Mouse (Mus musculus) ZHBTc4 (cell line): ENCODE measurements around the gene Pgbd1.
A peak's percentile ranks its signal among the peaks of the same experiment; 100 is the strongest.

ENCODE experiments used
- DNase-seq: peaks from one replicate; pipeline ENCODE4 v3.0.0-alpha.2; 2011; ENCODE audit warnings: low read depth, low spot score

The Pgbd1 gene

GRCm38 (mm10) chr13:21440503-21441206, at the start of gene Pgbd1:
Gene Pgbd1, minus strand, starts transcription at chr13:21441058.
- peak; percentile 68 for DNase-seq

- DNase-seq: peak; percentile 58
Observed at GRCm38 (mm10) chr13:21486881-21487280, 46.0 kb upstream of the Pgbd1 start.

DNA sequence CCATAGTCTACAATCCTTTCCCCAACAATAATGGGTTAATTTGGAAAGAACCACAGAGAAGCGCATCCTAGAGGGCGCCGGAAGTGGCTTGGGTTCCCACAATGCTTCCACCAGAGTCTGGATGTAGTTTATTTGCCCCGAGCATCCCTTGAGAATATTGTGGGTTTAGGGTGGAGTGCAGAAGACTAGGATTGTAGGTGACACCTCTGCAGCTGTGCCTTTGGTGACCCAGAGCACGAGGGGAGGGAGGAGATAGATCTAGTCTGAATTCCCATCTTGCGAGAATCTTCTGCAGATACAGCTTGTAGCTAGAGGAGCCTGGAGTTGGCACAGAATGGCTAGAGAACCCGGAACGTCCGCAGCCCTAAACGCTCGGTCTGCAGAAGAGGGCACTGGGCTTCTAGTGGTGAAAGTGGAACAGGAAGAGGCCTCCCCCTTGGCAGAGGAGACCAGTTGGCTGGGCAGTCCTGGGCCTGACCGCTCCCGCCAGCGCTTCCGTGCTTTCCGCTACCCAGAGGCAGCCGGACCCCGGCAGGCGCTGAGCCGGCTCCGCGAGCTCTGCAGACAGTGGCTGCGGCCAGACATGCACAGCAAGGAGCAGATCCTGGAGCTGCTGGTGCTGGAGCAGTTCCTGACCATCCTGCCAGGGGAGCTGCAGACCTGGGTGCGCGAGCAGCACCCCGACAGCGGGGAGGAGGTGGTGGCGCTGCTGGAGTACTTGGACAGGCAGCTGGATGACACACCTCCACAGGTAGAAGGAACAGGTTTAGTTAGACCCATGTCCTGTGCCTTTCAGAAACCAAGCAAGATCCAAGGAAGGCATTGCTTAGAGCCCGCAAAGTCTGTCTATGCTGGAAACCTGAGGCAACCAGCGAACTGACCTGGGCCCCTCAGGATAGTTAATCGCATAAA, 38.2 kb upstream of the Pgbd1 start, which contains the start of the genes Zkscan4 and Gm10065:
Zkscan4 (plus strand) TSS at position 149 of the 912 bp plus-strand sequence.
Gm10065 (minus strand) TSS at position 683 of the 912 bp plus-strand sequence.
- peak; percentile 55 for DNase-seq

GRCm38 (mm10) chr13:21472427-21472826, 31.6 kb upstream of the Pgbd1 start:
- no peak for DNase-seq

- no peak for DNase-seq
Observed at GRCm38 (mm10) chr13:21469097-21469496, 28.2 kb upstream of the Pgbd1 start.

DNA sequence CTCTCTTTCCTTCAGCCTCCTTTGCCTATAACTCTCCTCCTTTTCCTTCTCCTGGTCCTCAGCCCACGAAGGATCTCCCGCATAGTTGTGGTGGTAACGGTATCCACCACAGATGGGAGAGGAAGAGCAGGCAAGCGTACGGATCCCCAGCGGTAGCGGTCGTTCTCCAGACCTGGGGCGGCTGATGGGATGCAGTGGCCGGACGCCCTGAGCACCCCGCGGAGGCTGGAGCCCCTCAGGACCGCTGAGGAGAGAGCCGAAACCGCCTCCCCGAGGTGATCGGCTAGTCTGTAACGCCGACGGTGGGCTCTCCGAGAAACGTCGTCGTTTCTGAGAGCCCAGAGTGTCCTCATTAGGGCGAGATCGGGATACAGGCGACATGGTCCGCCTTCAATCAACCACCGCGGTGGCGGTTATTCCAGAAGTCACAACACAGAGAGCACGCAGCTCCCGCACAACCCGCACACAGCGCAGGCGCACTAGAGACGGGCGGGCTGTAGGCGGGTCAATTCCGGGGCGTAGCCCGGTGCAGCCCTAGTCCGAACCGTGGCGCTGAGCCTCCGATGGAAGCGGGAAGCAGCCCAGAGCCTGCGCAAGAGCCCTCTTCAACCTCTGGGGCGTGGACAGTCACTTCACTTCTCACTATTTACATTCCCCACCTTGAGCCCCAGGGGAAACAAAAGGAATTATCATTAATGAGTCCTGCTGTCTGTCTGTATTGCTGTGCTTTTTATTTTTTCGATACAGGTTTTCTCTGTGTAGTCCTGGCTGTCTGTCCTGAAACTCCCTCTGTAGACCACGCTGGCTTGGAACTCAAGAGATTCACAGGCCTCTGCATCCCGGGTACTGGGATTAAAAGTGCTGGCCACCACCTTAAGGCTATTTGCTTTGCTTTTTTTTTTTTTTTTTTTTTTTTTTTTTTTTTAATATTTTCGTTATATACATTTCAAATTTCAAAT, 27.5 kb upstream of the Pgbd1 start, which contains the start of gene Nkapl:
Nkapl (minus strand) TSS at position 449 of the 959 bp plus-strand sequence.
- peak; percentile 95 for DNase-seq

DNA sequence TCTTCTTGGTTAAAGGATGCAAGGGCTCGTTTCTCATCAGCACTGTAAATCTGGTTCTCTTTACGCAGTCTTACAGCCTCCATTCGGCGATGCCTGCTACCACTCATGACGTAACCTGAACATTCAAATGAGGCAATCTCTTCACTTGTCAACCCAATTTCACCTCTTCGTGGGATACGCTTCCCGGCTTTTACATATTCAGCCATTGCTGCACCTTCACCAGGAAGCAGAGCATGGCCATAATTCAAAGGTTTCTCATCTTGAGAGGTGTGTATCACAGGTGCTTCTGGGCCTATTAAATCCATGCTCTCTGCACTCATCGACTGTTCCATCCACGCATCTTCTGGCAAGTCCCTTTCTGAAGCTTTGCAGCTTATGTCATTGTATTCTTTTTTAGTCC, 26.5 kb upstream of the Pgbd1 start:
- no peak for DNase-seq

- peak; percentile 70 for DNase-seq
Observed at GRCm38 (mm10) chr13:21462516-21462915, 21.7 kb upstream of the Pgbd1 start.

DNA sequence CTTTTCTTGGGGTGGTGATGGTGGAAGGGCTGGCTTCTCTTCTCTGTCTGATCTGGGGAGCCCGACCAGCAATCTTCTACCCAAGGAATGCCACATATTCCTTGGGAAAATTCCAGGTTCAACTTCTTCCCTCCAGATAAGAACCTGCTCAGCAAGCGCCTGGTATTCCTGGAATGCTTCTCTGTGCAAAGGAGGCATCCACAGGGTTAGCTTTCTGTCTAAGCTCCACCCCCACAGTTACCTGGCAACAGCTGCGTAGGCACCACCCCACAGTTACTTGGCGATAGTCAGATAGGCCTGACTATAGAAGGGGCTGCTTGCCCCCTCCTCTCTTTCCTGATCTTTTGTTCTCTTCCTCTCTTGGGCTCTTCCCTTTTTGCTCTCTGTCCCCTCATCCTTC, 15.5 kb upstream of the Pgbd1 start:
- peak; percentile 92 for DNase-seq

GRCm38 (mm10) chr13:21454133-21454532, 13.3 kb upstream of the Pgbd1 start:
- DNase-seq: no peak

- peak; percentile 90 for DNase-seq
Observed at GRCm38 (mm10) chr13:21453449-21453848, 12.6 kb upstream of the Pgbd1 start, which contains the start of gene Zscan26. Gene Zscan26, minus strand, starts transcription at chr13:21453730.

DNA sequence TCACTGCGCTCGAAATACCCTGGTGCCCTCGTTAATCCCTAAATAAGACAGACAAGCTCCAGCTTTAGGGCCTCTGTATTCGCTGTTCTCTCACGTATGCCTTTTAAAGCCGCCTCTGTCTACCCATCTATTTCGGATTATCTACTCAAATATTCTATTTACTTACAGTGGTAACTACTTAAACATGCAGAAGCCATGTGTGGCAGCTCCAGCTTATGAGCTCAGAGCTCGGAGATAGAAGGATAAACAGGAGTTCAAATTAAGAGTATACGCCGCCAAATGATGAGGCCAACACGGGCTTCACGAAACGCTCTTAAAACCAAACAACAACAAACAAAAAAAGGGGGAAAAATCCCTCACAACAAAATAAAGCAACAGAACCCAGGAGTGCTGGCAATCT, 12.2 kb upstream of the Pgbd1 start:
- no peak for DNase-seq

DNA sequence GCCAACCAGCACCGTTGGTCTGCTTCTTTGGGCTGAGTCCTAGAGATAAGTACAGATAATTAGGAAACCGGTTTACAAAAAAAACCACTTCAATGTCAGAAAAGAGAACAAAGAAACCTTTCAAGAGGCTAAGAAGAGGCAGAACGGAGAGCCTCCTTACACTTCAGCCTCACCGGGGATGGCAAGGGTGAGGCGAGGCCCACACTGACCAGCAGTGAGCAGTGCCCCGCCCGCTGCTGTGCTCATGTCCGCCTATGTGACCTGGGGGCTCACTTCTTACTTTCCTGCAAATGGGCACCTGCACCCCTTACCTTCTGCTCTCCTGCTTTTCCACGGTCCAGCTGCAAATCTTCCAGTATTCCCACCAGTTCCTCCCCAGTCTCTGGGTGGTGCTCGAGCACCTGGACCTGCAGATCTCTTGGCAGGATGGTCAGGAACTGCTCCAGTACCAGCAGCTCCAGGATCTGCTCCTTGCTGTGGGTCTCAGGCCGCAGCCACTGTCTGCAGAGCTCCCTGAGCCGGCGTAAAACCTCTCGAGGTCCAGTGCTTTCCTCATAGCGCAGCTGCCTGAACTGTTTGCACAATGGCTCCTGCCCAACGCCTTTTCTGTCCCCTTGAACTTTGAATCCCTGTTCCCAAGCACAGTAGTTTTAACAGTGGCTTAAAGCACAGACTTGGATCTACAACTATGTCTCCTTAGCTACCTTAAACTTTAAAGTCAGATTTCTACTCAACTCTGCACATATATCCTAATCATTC, 7.2 kb upstream of the Pgbd1 start:
- DNase-seq: no peak

DNA sequence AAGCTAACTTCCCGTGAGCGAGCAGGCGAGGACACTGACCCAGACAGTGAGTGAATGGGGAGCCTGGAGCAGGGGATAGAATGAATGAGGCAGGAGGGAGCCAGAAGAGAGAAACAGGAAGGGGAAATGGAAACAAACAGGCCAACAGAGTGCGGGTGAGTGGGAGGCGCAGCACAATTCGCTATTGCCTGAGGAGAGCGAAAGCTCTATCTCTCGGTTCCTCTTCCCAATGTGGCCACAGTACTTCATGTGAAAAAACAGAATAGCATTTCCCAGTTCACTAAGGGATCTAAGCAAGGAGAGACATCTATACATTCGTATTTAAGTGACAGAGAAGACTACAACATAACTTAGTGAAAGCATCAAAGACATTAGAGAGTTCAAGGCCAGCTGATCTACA, 5.9 kb upstream of the Pgbd1 start:
- no peak for DNase-seq

- DNase-seq: no peak
Observed at GRCm38 (mm10) chr13:21441207-21441572, 332 bp upstream of the Pgbd1 start.

GRCm38 (mm10) chr13:21435476-21435875, 5.4 kb downstream of the Pgbd1 start:
- DNase-seq: no peak

GRCm38 (mm10) chr13:21427631-21428030, 13.2 kb downstream of the Pgbd1 start:
- DNase-seq: no peak

- DNase-seq: no peak
Observed at GRCm38 (mm10) chr13:21423301-21423700, 17.6 kb downstream of the Pgbd1 start.

- DNase-seq: no peak
Observed at GRCm38 (mm10) chr13:21418865-21419264, 22.0 kb downstream of the Pgbd1 start.

GRCm38 (mm10) chr13:21417298-21418010, 23.4 kb downstream of the Pgbd1 start:
- DNase-seq: no peak
